Mouse (Mus musculus) limb, embryonic 10.5 days (tissue): ENCODE data around the gene Mcm8. TPM values are rescaled to one million over a fixed set of nuclear protein-coding genes. Genes with fewer than 3 reads are reported as not detected.

Experiments used
- DNase-seq: peaks from one replicate; pipeline ENCODE4 v3.0.0-alpha.2; 2017; ENCODE audit warnings: low spot score
- H3K27ac ChIP-seq: fragments of 300-500 bp; sonication (generic); 2 replicates; pipeline ENCODE4 v1.5.1; 2016; ENCODE audit warnings: mild to moderate bottlenecking
- H3K27me3 ChIP-seq: fragments of 300-500 bp; sonication (generic); 2 replicates; pipeline ENCODE4 v1.6.1; 2016; ENCODE audit warnings: low read depth, mild to moderate bottlenecking; ENCODE audit not compliant: poor library complexity, severe bottlenecking
- H3K36me3 ChIP-seq: fragments of 300-500 bp; sonication (generic); 2 replicates; pipeline ENCODE4 v1.6.1; 2016; ENCODE audit warnings: mild to moderate bottlenecking, moderate library complexity
- H3K4me1 ChIP-seq: fragments of 300-500 bp; sonication (generic); 2 replicates; pipeline ENCODE4 v1.6.1; 2016
- H3K4me3 ChIP-seq: fragments of 300-500 bp; sonication (generic); 2 replicates; pipeline ENCODE4 v1.5.1; 2016; ENCODE audit warnings: mild to moderate bottlenecking, moderate library complexity
- H3K9me3 ChIP-seq: fragments of 300-500 bp; sonication (generic); replicated peaks from 2 replicates; pipeline ENCODE4 v1.6.1; 2016; ENCODE audit warnings: mild to moderate bottlenecking
- whole genome bisulfite sequencing: fragments of 180-500 bp; shearing (Covaris S2); methylation state at CpG from one replicate; pipeline ENCODE4 v1.1.7; 2016; 5-methylcytosine and 5-hydroxymethylcytosine counted together
- polyA plus RNA-seq: library from polyadenylated mRNA; unstranded; fragments of >200 nt; fragmentation: Nextera tagmentation; extraction: Ambion mirVana; gene quantifications from 2 replicates; pipeline ENCODE4 v1.2.1, GENCODE M21; 2016

The Mcm8 gene
- polyA plus RNA-seq, 1 experiment from 2014 or later = 30.6 TPM

DNA sequence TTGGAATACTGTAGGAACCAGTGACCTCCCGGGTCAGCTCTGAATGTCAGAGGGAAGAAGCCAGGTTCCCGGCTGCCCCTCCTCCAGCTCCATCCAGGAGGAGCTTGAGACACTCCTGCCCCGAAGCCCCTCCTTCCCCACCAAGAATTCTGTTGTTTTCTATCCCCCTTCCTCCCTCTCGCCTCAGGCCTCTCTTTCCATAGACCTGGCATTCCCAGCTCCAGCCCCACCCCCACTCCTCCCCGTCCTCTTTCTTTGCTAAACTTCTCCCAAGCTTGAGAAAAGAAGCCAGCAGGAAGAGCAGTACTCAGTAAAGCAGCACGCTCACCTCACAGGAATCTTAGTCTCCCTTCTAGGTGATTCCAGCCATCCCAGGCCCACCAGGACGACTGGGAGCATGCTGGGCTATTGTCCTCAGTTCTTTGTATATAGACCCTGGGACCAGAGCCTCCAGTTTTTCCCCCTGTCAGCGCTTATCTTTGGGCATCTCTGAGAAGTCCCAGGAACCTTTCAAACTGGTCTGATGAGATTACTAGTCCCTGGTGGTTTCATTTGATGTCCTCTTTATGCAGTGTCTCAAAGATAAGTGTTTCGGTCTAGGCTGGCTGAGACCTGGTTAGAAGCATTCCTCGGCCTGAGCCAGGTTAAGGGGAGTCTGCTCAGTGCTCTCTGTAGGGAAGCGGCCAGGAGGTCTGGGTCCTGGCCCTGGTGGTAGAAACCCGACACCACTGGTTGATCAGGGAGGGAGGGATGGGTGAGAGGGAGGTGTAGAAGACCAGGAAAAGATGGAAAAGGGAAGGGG is 65.1 kb downstream of the Mcm8 start, which contains the start of gene Lrrn4:
Lrrn4 (minus strand) TSS at position 48 of the 802 bp plus-strand sequence.
- Histone ChIP-seq H3K27me3 (peaks cover 58% of the 10 kb centered on the region), H3K9me3 (no peaks in the 10 kb centered on the region), H3K4me3 (peak within 1 kb of the TSS; percentile 64), H3K36me3 (no peaks in the 10 kb centered on the region), H3K27ac (peak within 1 kb of the TSS; percentile 42; the same call in 1 of the 2 replicates), H3K4me1 (peaks cover 29% of the 10 kb centered on the region)
- DNase-seq = peak; percentile 40
- WGBS = 4% methylated on average over 12 of the region's 12 CpGs

DNA sequence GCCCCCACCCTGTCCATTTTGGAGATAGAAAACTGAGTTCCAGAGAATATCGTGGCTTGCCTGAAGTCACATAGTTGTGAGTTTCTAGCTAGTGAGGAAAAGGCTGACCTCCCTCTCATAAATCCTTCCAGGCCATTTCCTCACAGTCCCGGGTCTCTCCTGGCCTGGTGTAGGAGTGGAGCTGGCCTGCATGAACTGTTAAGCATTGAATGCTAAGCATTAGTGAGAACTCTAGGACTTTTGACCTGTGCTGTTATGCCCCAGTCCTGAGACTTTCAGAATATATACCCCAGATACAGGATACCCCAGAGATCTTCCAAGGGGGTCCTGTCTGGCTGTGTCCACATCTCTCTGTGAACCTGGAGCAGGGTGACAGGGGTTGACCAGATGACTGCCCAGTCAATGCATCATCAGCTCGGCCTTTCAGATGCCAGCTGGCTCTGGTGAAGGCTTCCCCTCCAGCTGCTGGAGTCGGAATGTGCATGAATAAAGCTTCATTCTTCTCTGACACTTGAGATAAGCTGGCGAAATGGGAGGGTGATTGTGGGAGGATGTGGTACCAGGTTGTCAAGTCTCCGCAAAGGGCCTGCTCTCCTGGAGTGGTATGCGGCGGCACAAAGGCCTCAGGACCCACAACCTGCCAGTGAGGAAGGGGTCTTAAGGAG is 68.5 kb downstream of the Mcm8 start:
- Histone ChIP-seq H3K4me3 (no peak overlapping the region), H3K27ac (no peak overlapping the region), H3K4me1 (peaks cover 23% of the 10 kb centered on the region), H3K9me3 (no peaks in the 10 kb centered on the region), H3K36me3 (no peaks in the 10 kb centered on the region), H3K27me3 (peaks cover 26% of the 10 kb centered on the region)
- WGBS = 69% methylated on average over 8 of the region's 8 CpGs
- DNase-seq = no peak

DNA sequence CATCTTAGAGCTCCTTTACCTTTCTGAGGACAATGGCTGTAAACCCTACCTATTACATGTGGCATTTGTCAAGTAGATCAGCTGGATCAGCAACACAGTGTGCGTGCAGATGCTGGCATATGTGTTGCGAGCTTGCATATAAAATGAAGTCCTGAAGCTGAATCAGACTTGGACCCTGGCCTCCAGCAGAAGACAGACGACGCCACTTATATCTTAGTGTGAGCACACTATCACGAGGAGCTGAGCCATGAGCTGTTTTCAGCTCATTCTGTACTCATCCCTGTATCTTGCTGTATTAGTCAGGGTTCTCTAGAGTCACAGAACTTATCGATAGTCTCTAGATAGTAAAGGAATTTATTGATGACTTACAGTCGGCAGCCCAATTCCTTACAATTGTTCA is 69.4 kb downstream of the Mcm8 start:
- Histone ChIP-seq H3K4me3 (no peak overlapping the region), H3K9me3 (no peaks in the 10 kb centered on the region), H3K4me1 (peaks cover 14% of the 10 kb centered on the region), H3K27me3 (peaks cover 17% of the 10 kb centered on the region), H3K27ac (no peak overlapping the region), H3K36me3 (no peaks in the 10 kb centered on the region)
- WGBS = 93% methylated on average over 7 of the region's 7 CpGs
- DNase-seq = no peak

Other genes starting within 250 kb of the Mcm8 start
- 21.9 and 29.4 TPM in 2 replicates for gene Gpcpd1, start 228.4 kb upstream of the Mcm8 start, polyA plus RNA-seq
- gene Shld1, start 129.2 kb upstream of the Mcm8 start, polyA plus RNA-seq = 16.6 and 17.0 TPM in 2 replicates
- gene Chgb, start 34.9 kb upstream of the Mcm8 start, polyA plus RNA-seq = 0.10 TPM in 2 replicates
- gene Trmt6, start 86 bp upstream of the Mcm8 start, polyA plus RNA-seq = 36.0 and 43.9 TPM in 2 replicates
- gene Crls1, start 30.5 kb downstream of the Mcm8 start, polyA plus RNA-seq = 17.0 and 17.4 TPM in 2 replicates
- 1.1 and 2.4 TPM in 2 replicates for gene Lrrn4, start 64.8 kb downstream of the Mcm8 start, polyA plus RNA-seq
- gene Fermt1, start 129.8 kb downstream of the Mcm8 start, polyA plus RNA-seq = 12.1 and 17.3 TPM in 2 replicates